Mouse (Mus musculus) hindbrain, embryonic 13.5 days (tissue): ENCODE data around the gene Ddt. TPM values are rescaled to one million over a fixed set of nuclear protein-coding genes. Genes with fewer than 3 reads are reported as not detected.
A peak's percentile ranks its signal among the peaks of the same experiment; 100 is the strongest.

Experiments
- ATAC-seq: fragments of 200-750 bp; cut with Nextera tagmentation; 2 replicates; pipeline ENCODE4 v1.8.0; 2017; ENCODE audit warnings: moderate TSS enrichment; ENCODE audit not compliant: low FRiP score
- H3K27ac ChIP-seq: fragments of 300-500 bp; sonication (generic); 2 replicates; pipeline ENCODE4 v1.5.1; 2015; ENCODE audit warnings: inconsistent platforms, mild to moderate bottlenecking, moderate library complexity
- H3K27me3 ChIP-seq: fragments of 300-500 bp; sonication (generic); 2 replicates; pipeline ENCODE4 v1.6.1; 2015; ENCODE audit warnings: mild to moderate bottlenecking, inconsistent platforms
- H3K36me3 ChIP-seq: fragments of 300-500 bp; sonication (generic); 2 replicates; pipeline ENCODE4 v1.6.1; 2015; ENCODE audit warnings: mild to moderate bottlenecking, inconsistent platforms
- H3K4me1 ChIP-seq: fragments of 300-500 bp; sonication (generic); replicated peaks from 2 replicates; pipeline ENCODE4 v1.6.1; 2015; ENCODE audit warnings: inconsistent platforms
- H3K4me2 ChIP-seq: fragments of 300-500 bp; sonication (generic); 2 replicates; pipeline ENCODE4 v1.6.1; 2015; ENCODE audit warnings: inconsistent platforms, mild to moderate bottlenecking, moderate library complexity
- H3K4me3 ChIP-seq: fragments of 300-500 bp; sonication (generic); 2 replicates; pipeline ENCODE4 v1.5.1; 2015; ENCODE audit warnings: mild to moderate bottlenecking, inconsistent platforms
- H3K9ac ChIP-seq: fragments of 300-500 bp; sonication (generic); 2 replicates; pipeline ENCODE4 v1.6.1; 2015; ENCODE audit warnings: mild to moderate bottlenecking, inconsistent platforms
- H3K9me3 ChIP-seq: fragments of 300-500 bp; sonication (generic); 2 replicates; pipeline ENCODE4 v1.6.1; 2016; ENCODE audit warnings: inconsistent platforms
- WGBS: fragments of 180-500 bp; shearing (Covaris S2); methylation state at CpG from one replicate; pipeline ENCODE4 v1.1.7; 2015; 5-methylcytosine and 5-hydroxymethylcytosine counted together
- polyA plus RNA-seq: library from polyadenylated mRNA; unstranded; fragments of >200 nt; fragmentation: Nextera tagmentation; extraction: Ambion mirVana; gene quantifications from 2 replicates; pipeline ENCODE4 v1.2.1, GENCODE M21; 2015

Gene Ddt
- polyA plus RNA-seq, 1 experiment from 2014 or later = 96.6 TPM

GRCm38 (mm10) chr10:75764519-75765473 is 8.4 kb downstream of the Ddt start:
- Histone ChIP-seq H3K4me1 (peaks cover 21% of the 10 kb centered on the region), H3K27me3 (no peaks in the 10 kb centered on the region), H3K4me2 (peak overlapping the region; percentile 86), H3K9me3 (no peaks in the 10 kb centered on the region), H3K36me3 (peaks cover 9% of the 10 kb centered on the region), H3K27ac (peak overlapping the region; percentile 84), H3K9ac (peak overlapping the region; percentile 91), H3K4me3 (peak overlapping the region; percentile 86)
- peak; percentile 29 for ATAC-seq
- WGBS = 2% methylated on average over 27 of the region's 27 CpGs

GRCm38 (mm10) chr10:75763682-75764518 is 9.3 kb downstream of the Ddt start, which contains the start of gene Cabin1:
Gene Cabin1, minus strand, starts transcription at chr10:75764341.
- Histone ChIP-seq H3K4me1 (peaks cover 21% of the 10 kb centered on the region), H3K27me3 (no peaks in the 10 kb centered on the region), H3K27ac (peak within 1 kb of the TSS; percentile 84), H3K4me3 (peak within 1 kb of the TSS; percentile 86), H3K4me2 (peak within 1 kb of the TSS; percentile 86), H3K9ac (peak within 1 kb of the TSS; percentile 91), H3K9me3 (no peaks in the 10 kb centered on the region), H3K36me3 (peaks cover 9% of the 10 kb centered on the region)
- WGBS = under 1% methylated on average over 60 of the region's 61 CpGs
- ATAC-seq = peak; percentile 99

GRCm38 (mm10) chr10:75762413-75762812 is 10.8 kb downstream of the Ddt start:
- peak overlapping the region; percentile 43 for H3K9ac ChIP-seq
- no peaks in the 10 kb centered on the region; the same call in 1 of the 2 replicates for H3K9me3 ChIP-seq
- no peak for ATAC-seq
- H3K27ac ChIP-seq = no peak overlapping the region
- H3K4me3 ChIP-seq = peak overlapping the region; percentile 27; the same call in 1 of the 2 replicates
- peak overlapping the region; percentile 86 for H3K4me2 ChIP-seq
- H3K36me3 ChIP-seq = peaks cover 16% of the 10 kb centered on the region
- no peaks in the 10 kb centered on the region for H3K27me3 ChIP-seq
- WGBS = 100% methylated on average over 3 of the region's 3 CpGs
- H3K4me1 ChIP-seq = peaks cover 21% of the 10 kb centered on the region

- Histone ChIP-seq H3K27ac (no peak overlapping the region), H3K27me3 (no peaks in the 10 kb centered on the region), H3K36me3 (peaks cover 24% of the 10 kb centered on the region), H3K9ac (no peak overlapping the region), H3K4me2 (no peak overlapping the region), H3K4me3 (no peak overlapping the region), H3K9me3 (no peaks in the 10 kb centered on the region; the same call in 1 of the 2 replicates), H3K4me1 (peaks cover 21% of the 10 kb centered on the region)
- ATAC-seq = no peak
- WGBS = 98% methylated on average over 3 of the region's 3 CpGs
Observed at GRCm38 (mm10) chr10:75760311-75760710, 12.9 kb downstream of the Ddt start.

- peaks cover 3% of the 10 kb centered on the region; the same call in 1 of the 2 replicates for H3K4me1 ChIP-seq
- H3K36me3 ChIP-seq = peaks cover 59% of the 10 kb centered on the region
- no peak overlapping the region for H3K27ac ChIP-seq
- 94% methylated on average over 11 of the region's 11 CpGs for WGBS
- no peak overlapping the region for H3K4me2 ChIP-seq
- no peak overlapping the region for H3K9ac ChIP-seq
- no peaks in the 10 kb centered on the region for H3K27me3 ChIP-seq
- no peak for ATAC-seq
- no peaks in the 10 kb centered on the region; the same call in 1 of the 2 replicates for H3K9me3 ChIP-seq
- H3K4me3 ChIP-seq = no peak overlapping the region
Observed at GRCm38 (mm10) chr10:75756719-75757118, 16.5 kb downstream of the Ddt start.

- ATAC-seq = peak; percentile 93
- peak overlapping the region; percentile 72; the same call in 1 of the 2 replicates for H3K27ac ChIP-seq
Observed at GRCm38 (mm10) chr10:75744017-75744416, 29.2 kb downstream of the Ddt start.

GRCm38 (mm10) chr10:75743369-75743768 is 29.8 kb downstream of the Ddt start:
- no peaks in the 10 kb centered on the region for H3K27me3 ChIP-seq
- 92% methylated on average over 12 of the region's 12 CpGs for WGBS
- no peaks in the 10 kb centered on the region for H3K9me3 ChIP-seq
- ATAC-seq = no peak; the same call in 1 of the 2 replicates
- no peak overlapping the region for H3K4me2 ChIP-seq
- peaks cover 87% of the 10 kb centered on the region for H3K36me3 ChIP-seq
- H3K27ac ChIP-seq = no peak overlapping the region
- peaks cover 4% of the 10 kb centered on the region; the same call in 1 of the 2 replicates for H3K4me1 ChIP-seq
- no peak overlapping the region for H3K9ac ChIP-seq
- no peak overlapping the region for H3K4me3 ChIP-seq

More at GRCm38 (mm10) chr10:75744017-75744416, 29.2 kb downstream of the Ddt start:
- Histone ChIP-seq H3K9me3 (no peaks in the 10 kb centered on the region), H3K9ac (no peak overlapping the region; the same call in 1 of the 2 replicates), H3K4me3 (no peak overlapping the region), H3K36me3 (peaks cover 87% of the 10 kb centered on the region), H3K27me3 (no peaks in the 10 kb centered on the region), H3K4me2 (no peak overlapping the region), H3K4me1 (peaks cover 4% of the 10 kb centered on the region; the same call in 1 of the 2 replicates)
- 44% methylated on average over 3 of the region's 3 CpGs for WGBS

- no peak overlapping the region for H3K27ac ChIP-seq
- no peak overlapping the region for H3K4me2 ChIP-seq
- peaks cover 4% of the 10 kb centered on the region; the same call in 1 of the 2 replicates for H3K4me1 ChIP-seq
- no peak for ATAC-seq
- peaks cover 85% of the 10 kb centered on the region for H3K36me3 ChIP-seq
- WGBS = 96% methylated on average over 3 of the region's 3 CpGs
- no peaks in the 10 kb centered on the region for H3K27me3 ChIP-seq
- H3K9me3 ChIP-seq = no peaks in the 10 kb centered on the region
- H3K4me3 ChIP-seq = no peak overlapping the region
- H3K9ac ChIP-seq = no peak overlapping the region
Observed at GRCm38 (mm10) chr10:75740866-75741265, 32.3 kb downstream of the Ddt start.

GRCm38 (mm10) chr10:75725449-75725848 is 47.8 kb downstream of the Ddt start:
- H3K36me3 ChIP-seq = peaks cover 92% of the 10 kb centered on the region
- no peak overlapping the region for H3K27ac ChIP-seq
- H3K9me3 ChIP-seq = no peaks in the 10 kb centered on the region
- ATAC-seq = no peak
- no peak overlapping the region for H3K4me3 ChIP-seq
- no peaks in the 10 kb centered on the region for H3K27me3 ChIP-seq
- no peaks in the 10 kb centered on the region for H3K4me1 ChIP-seq
- no peak overlapping the region for H3K9ac ChIP-seq
- no peak overlapping the region for H3K4me2 ChIP-seq
- 97% methylated on average over 7 of the region's 7 CpGs for WGBS
